Mouse (Mus musculus) CH12.LX (cell line): Measurements from ENCODE around the gene Prrc2a.
A peak's percentile ranks its signal among the peaks of the same experiment; 100 is the strongest.

Source experiments
- CHD1 ChIP-seq: IDR thresholded peaks from 2 replicates; pipeline ENCODE4 v1.6.1; 2012; ENCODE audit warnings: low read depth, low read length, improper control_type of control experiment, inconsistent platforms
- CTCF ChIP-seq, 2 experiments: IDR thresholded peaks in 1 of 2; conservative IDR thresholded peaks in 1 of 2; 2 replicates each; pipeline ENCODE4 v1.5.1; 2011 to 2012; ENCODE audit warnings: low read depth in 2 of 2, low read length in 2 of 2, improper control_type of control experiment in 1 of 2, inconsistent platforms in 1 of 2, mild to moderate bottlenecking in 1 of 2, moderate library complexity in 1 of 2
- ELF1 ChIP-seq: IDR thresholded peaks from 2 replicates; pipeline ENCODE4 v1.6.1; 2014; ENCODE audit warnings: low read depth, mild to moderate bottlenecking, inconsistent platforms, low read length, improper control_type of control experiment
- EP300 ChIP-seq: IDR thresholded peaks from 2 replicates; pipeline ENCODE4 v1.6.1; 2011; ENCODE audit warnings: low read length, improper control_type of control experiment
- MYC ChIP-seq: IDR thresholded peaks from 2 replicates; pipeline ENCODE4 v1.6.1; 2011; ENCODE audit warnings: low read depth, mild to moderate bottlenecking, improper control_type of control experiment, low read length
- POLR2A ChIP-seq: IDR thresholded peaks from 2 replicates; pipeline ENCODE4 v1.6.1; 2011; ENCODE audit warnings: low read depth, mild to moderate bottlenecking, improper control_type of control experiment, low read length
- RAD21 ChIP-seq: IDR thresholded peaks from 2 replicates; pipeline ENCODE4 v1.6.1; 2011; ENCODE audit warnings: low read depth, mild to moderate bottlenecking, low read length, improper control_type of control experiment, moderate library complexity
- UBTF ChIP-seq: IDR thresholded peaks from 2 replicates; pipeline ENCODE4 v1.6.1; 2012; ENCODE audit warnings: low read depth, mild to moderate bottlenecking, inconsistent platforms, low read length, improper control_type of control experiment, moderate library complexity
- USF1 ChIP-seq: IDR thresholded peaks from 2 replicates; pipeline ENCODE4 v1.6.1; 2014; ENCODE audit warnings: low read depth, mild to moderate bottlenecking, inconsistent platforms, low read length, improper control_type of control experiment
- USF2 ChIP-seq: conservative IDR thresholded peaks from 2 replicates; pipeline ENCODE4 v1.6.1; 2011; ENCODE audit warnings: low read depth, low read length, improper control_type of control experiment
- ZKSCAN1 ChIP-seq: IDR thresholded peaks from 2 replicates; pipeline ENCODE4 v1.6.1; 2012; ENCODE audit warnings: low read depth, inconsistent platforms, low read length, improper control_type of control experiment, borderline replicate concordance
- ZMIZ1 ChIP-seq: IDR thresholded peaks from 2 replicates; pipeline ENCODE4 v1.6.1; 2012; ENCODE audit warnings: low read depth, mild to moderate bottlenecking, inconsistent platforms, low read length, improper control_type of control experiment

GRCm38 (mm10) chr17:35185639-35186611 lies 21.2 kb upstream of the Prrc2a start:
- TF ChIP-seq POLR2A (peak; percentile 54), UBTF (no peak), ZKSCAN1 (no peak), ZMIZ1 (no peak), RAD21 (no peak), MYC (peak; percentile 41; the same call in 1 of the 2 replicates), USF1 (no peak), USF2 (no peak), EP300 (no peak), ELF1 (peak; percentile 73), CTCF (conservative IDR thresholded peaks at IDR 0.05 in 1 of 2, IDR thresholded peaks at IDR 0.05 in 1 of 2; ENCODE audit: low read depth in 2 of 2, low read length in 2 of 2) (no peak), CHD1 (no peak)
